Mouse (Mus musculus) heart, embryonic 10.5 days (tissue): ENCODE results near the gene Gm26566. TPM values are rescaled to one million over a fixed set of nuclear protein-coding genes. Genes with fewer than 3 reads are reported as not detected.

Source experiments
- polyA plus RNA-seq: library from polyadenylated mRNA; unstranded; fragments of >200 nt; fragmentation: Nextera tagmentation; extraction: Ambion mirVana; gene quantifications from 2 replicates; pipeline ENCODE4 v1.2.1, GENCODE M21; 2016

The Gm26566 gene
- polyA plus RNA-seq, 1 experiment from 2014 or later = 1.2 TPM

Other genes starting within 250 kb of the Gm26566 start
- gene Ifnb1, start 199.0 kb upstream of the Gm26566 start, polyA plus RNA-seq = not detected in 2 replicates
- not detected in 2 replicates for gene Ifna15, start 163.6 kb upstream of the Gm26566 start, polyA plus RNA-seq
- not detected in 2 replicates for gene Ifna14, start 150.0 kb upstream of the Gm26566 start, polyA plus RNA-seq
- gene Ifna9, start 129.4 kb upstream of the Gm26566 start, polyA plus RNA-seq = not detected in 2 replicates
- gene Ifna12, start 118.4 kb upstream of the Gm26566 start, polyA plus RNA-seq = not detected in 2 replicates
- gene C87499, start 87.4 kb upstream of the Gm26566 start, polyA plus RNA-seq = not detected in 2 replicates
- gene Ifna13, start 77.3 kb upstream of the Gm26566 start, polyA plus RNA-seq = not detected in 2 replicates
- not detected in 2 replicates for gene Ifna16, start 44.9 kb upstream of the Gm26566 start, polyA plus RNA-seq
- gene Ifna2, start 37.9 kb upstream of the Gm26566 start, polyA plus RNA-seq = not detected in 2 replicates
- not detected in 2 replicates for gene Ifnab, start 30.4 kb upstream of the Gm26566 start, polyA plus RNA-seq
- 83.9 and 88.7 TPM in 2 replicates for gene Klhl9, start 660 bp downstream of the Gm26566 start, polyA plus RNA-seq
- 0.30 TPM in 1 of 2 replicates, not detected in the other for gene Gm13271, start 33.1 kb downstream of the Gm26566 start, polyA plus RNA-seq
- gene Gm13283, start 38.3 kb downstream of the Gm26566 start, polyA plus RNA-seq = 0.28 and 0.36 TPM in 2 replicates
- gene Gm13290, start 52.0 kb downstream of the Gm26566 start, polyA plus RNA-seq = not detected in 2 replicates
- not detected in 2 replicates for gene Gm13289, start 55.1 kb downstream of the Gm26566 start, polyA plus RNA-seq
- gene Gm13272, start 58.0 kb downstream of the Gm26566 start, polyA plus RNA-seq = not detected in 2 replicates
- gene Ifnz, start 60.3 kb downstream of the Gm26566 start, polyA plus RNA-seq = 0.21 TPM in 1 of 2 replicates, not detected in the other
- gene Gm13276, start 63.9 kb downstream of the Gm26566 start, polyA plus RNA-seq = not detected in 2 replicates
- not detected in 2 replicates for gene Gm13277, start 66.8 kb downstream of the Gm26566 start, polyA plus RNA-seq
- not detected in 2 replicates for gene Gm13278, start 69.7 kb downstream of the Gm26566 start, polyA plus RNA-seq
- not detected in 2 replicates for gene Gm13275, start 72.7 kb downstream of the Gm26566 start, polyA plus RNA-seq
- gene Gm13279, start 75.6 kb downstream of the Gm26566 start, polyA plus RNA-seq = not detected in 2 replicates
- 0.34 and 0.79 TPM in 2 replicates for gene Gm13285, start 77.9 kb downstream of the Gm26566 start, polyA plus RNA-seq
- not detected in 2 replicates for gene Gm13287, start 81.4 kb downstream of the Gm26566 start, polyA plus RNA-seq
- gene Gm13288, start 83.7 kb downstream of the Gm26566 start, polyA plus RNA-seq = not detected in 2 replicates
- gene Ifna7, start 94.4 kb downstream of the Gm26566 start, polyA plus RNA-seq = not detected in 2 replicates
- gene Ifna11, start 98.2 kb downstream of the Gm26566 start, polyA plus RNA-seq = not detected in 2 replicates
- not detected in 2 replicates for gene Ifna6, start 105.6 kb downstream of the Gm26566 start, polyA plus RNA-seq
- gene Ifna5, start 113.7 kb downstream of the Gm26566 start, polyA plus RNA-seq = not detected in 2 replicates
- gene Ifna4, start 120.1 kb downstream of the Gm26566 start, polyA plus RNA-seq = not detected in 2 replicates
- gene Ifna1, start 128.3 kb downstream of the Gm26566 start, polyA plus RNA-seq = not detected in 2 replicates
- gene Ifne, start 158.4 kb downstream of the Gm26566 start, polyA plus RNA-seq = not detected in 2 replicates